Mouse (Mus musculus): ENCODE data around the gene Igsf9b. TPM values are rescaled to one million over a fixed set of nuclear protein-coding genes. Genes with fewer than 3 reads are reported as not detected.

The Igsf9b gene
- polyA plus RNA-seq, 1 experiment, result 2.6 TPM

DNA sequence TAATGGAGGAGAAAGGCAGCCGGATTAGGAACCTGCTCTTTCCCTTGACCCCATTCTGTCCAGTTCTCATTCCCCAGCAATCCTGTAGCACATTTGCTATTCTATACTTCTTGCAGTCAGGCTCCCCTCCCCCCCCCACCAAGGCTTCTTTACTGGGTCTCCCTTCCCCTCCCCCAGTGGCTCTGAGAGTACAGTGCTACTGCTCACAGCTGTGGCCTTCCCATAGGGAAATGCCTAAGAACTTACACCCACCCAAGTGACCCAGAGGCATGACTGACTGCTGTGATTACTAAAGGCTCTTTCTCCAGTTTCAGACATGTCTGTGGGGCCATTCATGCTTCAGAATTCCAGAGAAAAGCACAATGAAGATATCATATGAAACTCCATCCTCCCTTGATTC lies 20.0 kb upstream of the Igsf9b start:
- WGBS, result 77% methylated on average over 1 of the region's 1 CpGs
- TF ChIP-seq CTCF (IDR thresholded peaks at IDR 0.05; ENCODE audit: extremely low read depth, insufficient read length, insufficient replicate concordance, low read depth, low read length) (no peak), POLR2A (IDR thresholded peaks at IDR 0.05; ENCODE audit: low read depth, low read length) (no peak)
- no peak overlapping the region for H3K27ac ChIP-seq (ENCODE audit: insufficient read depth, low read depth, low read length)
- H3K27me3 ChIP-seq (ENCODE audit: control insufficient read depth, insufficient read depth, low read length), result no peaks in the 10 kb centered on the region
- no peak overlapping the region for H3K4me3 ChIP-seq (ENCODE audit: low read depth, low read length)
- H3K4me1 ChIP-seq (ENCODE audit: control insufficient read depth, insufficient read depth, insufficient read length, low read length), result no peaks in the 10 kb centered on the region
- no peaks in the 10 kb centered on the region for H3K36me3 ChIP-seq (ENCODE audit: control insufficient read depth, insufficient read depth, low read length)

- H3K4me1 ChIP-seq (ENCODE audit: control insufficient read depth, insufficient read depth, insufficient read length, low read length), result no peaks in the 10 kb centered on the region
- H3K4me3 ChIP-seq (ENCODE audit: low read depth, low read length), result no peak overlapping the region
- H3K27ac ChIP-seq (ENCODE audit: insufficient read depth, low read depth, low read length), result no peak overlapping the region
- no peaks in the 10 kb centered on the region for H3K36me3 ChIP-seq (ENCODE audit: control insufficient read depth, insufficient read depth, low read length)
- no peak for TF ChIP-seq POLR2A (IDR thresholded peaks at IDR 0.05; ENCODE audit: low read depth, low read length)
- TF ChIP-seq CTCF (IDR thresholded peaks at IDR 0.05; ENCODE audit: extremely low read depth, insufficient read length, insufficient replicate concordance, low read depth, low read length), result no peak
- 70% methylated on average over 4 of the region's 4 CpGs for WGBS
- no peaks in the 10 kb centered on the region for H3K27me3 ChIP-seq (ENCODE audit: control insufficient read depth, insufficient read depth, low read length)
Observed at GRCm38 (mm10) chr9:27280976-27281375, 18.0 kb upstream of the Igsf9b start.

GRCm38 (mm10) chr9:27285719-27286249 lies 13.2 kb upstream of the Igsf9b start:
- no peaks in the 10 kb centered on the region for H3K4me1 ChIP-seq (ENCODE audit: control insufficient read depth, insufficient read depth, insufficient read length, low read length)
- no peaks in the 10 kb centered on the region for H3K27me3 ChIP-seq (ENCODE audit: control insufficient read depth, insufficient read depth, low read length)
- H3K4me3 ChIP-seq (ENCODE audit: low read depth, low read length), result no peak overlapping the region
- TF ChIP-seq CTCF (IDR thresholded peaks at IDR 0.05; ENCODE audit: extremely low read depth, insufficient read length, insufficient replicate concordance, low read depth, low read length), result no peak
- TF ChIP-seq POLR2A (IDR thresholded peaks at IDR 0.05; ENCODE audit: low read depth, low read length), result no peak
- no peak overlapping the region for H3K27ac ChIP-seq (ENCODE audit: insufficient read depth, low read depth, low read length)
- no peaks in the 10 kb centered on the region for H3K36me3 ChIP-seq (ENCODE audit: control insufficient read depth, insufficient read depth, low read length)
- 53% methylated on average over 3 of the region's 3 CpGs for WGBS

DNA sequence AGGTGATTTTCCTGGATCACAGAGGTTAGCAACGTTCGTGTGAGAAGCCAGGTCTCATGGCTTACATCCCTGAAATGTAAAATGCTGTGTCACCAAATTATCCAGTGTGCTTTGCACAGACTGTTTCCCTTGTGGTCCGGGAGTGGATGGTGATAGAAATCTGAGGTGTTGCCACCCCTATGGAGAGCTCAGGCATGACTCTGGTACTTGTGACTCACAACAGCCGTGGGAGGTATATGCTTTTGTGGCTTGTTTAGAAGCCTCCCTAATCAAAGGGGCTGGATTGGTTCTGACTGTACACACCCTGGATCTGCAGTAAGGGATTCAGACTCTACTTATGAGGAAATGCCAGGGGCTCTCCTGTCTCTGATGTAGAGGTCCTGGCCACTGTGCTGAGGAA lies 12.7 kb upstream of the Igsf9b start:
- H3K36me3 ChIP-seq (ENCODE audit: control insufficient read depth, insufficient read depth, low read length), result no peaks in the 10 kb centered on the region
- H3K4me1 ChIP-seq (ENCODE audit: control insufficient read depth, insufficient read depth, insufficient read length, low read length), result no peaks in the 10 kb centered on the region
- no peaks in the 10 kb centered on the region for H3K27me3 ChIP-seq (ENCODE audit: control insufficient read depth, insufficient read depth, low read length)
- WGBS, result 65% methylated on average over 4 of the region's 4 CpGs
- TF ChIP-seq CTCF (IDR thresholded peaks at IDR 0.05; ENCODE audit: extremely low read depth, insufficient read length, insufficient replicate concordance, low read depth, low read length), result no peak
- TF ChIP-seq POLR2A (IDR thresholded peaks at IDR 0.05; ENCODE audit: low read depth, low read length), result no peak
- H3K4me3 ChIP-seq (ENCODE audit: low read depth, low read length), result no peak overlapping the region
- no peak overlapping the region for H3K27ac ChIP-seq (ENCODE audit: insufficient read depth, low read depth, low read length)

DNA sequence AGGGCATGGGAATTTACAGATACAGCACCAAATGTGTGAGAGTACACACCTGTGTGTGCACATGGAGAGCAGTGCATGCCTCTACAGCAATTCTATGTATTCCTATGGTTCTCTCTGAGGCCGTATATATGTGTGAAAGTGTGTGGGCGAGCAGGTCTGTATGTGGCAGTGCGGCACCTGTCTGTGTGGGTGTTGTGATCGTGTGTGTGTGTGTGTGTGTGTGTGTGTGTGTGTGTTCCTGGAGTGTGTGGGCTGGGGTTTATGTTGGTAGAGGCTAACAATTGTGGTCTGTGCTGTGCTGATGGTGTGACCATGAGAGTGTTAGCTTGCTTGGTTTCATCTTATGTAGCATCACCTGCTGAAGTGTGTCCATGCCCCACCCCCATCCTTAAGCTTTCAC lies 12.1 kb upstream of the Igsf9b start:
- Histone ChIP-seq H3K4me3 (ENCODE audit: low read depth, low read length) (no peak overlapping the region), H3K27ac (ENCODE audit: insufficient read depth, low read depth, low read length) (no peak overlapping the region), H3K4me1 (ENCODE audit: control insufficient read depth, insufficient read depth, insufficient read length, low read length) (no peaks in the 10 kb centered on the region), H3K27me3 (ENCODE audit: control insufficient read depth, insufficient read depth, low read length) (no peaks in the 10 kb centered on the region), H3K36me3 (ENCODE audit: control insufficient read depth, insufficient read depth, low read length) (no peaks in the 10 kb centered on the region)
- TF ChIP-seq CTCF (IDR thresholded peaks at IDR 0.05; ENCODE audit: extremely low read depth, insufficient read length, insufficient replicate concordance, low read depth, low read length) (no peak), POLR2A (IDR thresholded peaks at IDR 0.05; ENCODE audit: low read depth, low read length) (no peak)
- WGBS, result 81% methylated on average over 4 of the region's 4 CpGs

- WGBS, result 38% methylated on average over 5 of the region's 5 CpGs
- no peaks in the 10 kb centered on the region for H3K4me1 ChIP-seq (ENCODE audit: control insufficient read depth, insufficient read depth, insufficient read length, low read length)
- no peaks in the 10 kb centered on the region for H3K36me3 ChIP-seq (ENCODE audit: control insufficient read depth, insufficient read depth, low read length)
- H3K27me3 ChIP-seq (ENCODE audit: control insufficient read depth, insufficient read depth, low read length), result no peaks in the 10 kb centered on the region
- H3K4me3 ChIP-seq (ENCODE audit: low read depth, low read length), result no peak overlapping the region
- H3K27ac ChIP-seq (ENCODE audit: insufficient read depth, low read depth, low read length), result no peak overlapping the region
- TF ChIP-seq CTCF (IDR thresholded peaks at IDR 0.05; ENCODE audit: extremely low read depth, insufficient read length, insufficient replicate concordance, low read depth, low read length) (no peak), POLR2A (IDR thresholded peaks at IDR 0.05; ENCODE audit: low read depth, low read length) (no peak)
Observed at GRCm38 (mm10) chr9:27287419-27287818, 11.6 kb upstream of the Igsf9b start.

DNA sequence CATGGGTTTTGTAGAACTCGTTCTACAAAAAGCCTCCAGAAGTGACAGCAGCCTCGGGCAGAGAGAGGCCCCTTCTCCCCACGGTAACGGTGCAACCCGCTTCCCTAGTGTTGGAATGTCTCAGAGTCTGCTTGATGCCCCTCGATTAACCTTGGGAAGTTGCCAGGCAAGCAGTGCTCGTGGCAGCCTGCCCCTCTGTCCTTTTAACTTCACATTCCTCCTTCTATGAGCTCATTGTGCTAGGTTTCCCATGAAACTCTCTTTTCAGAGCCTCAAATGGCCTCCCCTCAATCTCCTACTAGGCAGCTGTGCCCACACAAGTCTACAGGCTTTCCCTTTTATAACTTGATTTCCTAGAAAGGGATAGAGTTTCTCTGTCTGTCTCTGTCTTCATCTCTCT lies 10.6 kb upstream of the Igsf9b start:
- Histone ChIP-seq H3K27ac (ENCODE audit: insufficient read depth, low read depth, low read length) (no peak overlapping the region), H3K27me3 (ENCODE audit: control insufficient read depth, insufficient read depth, low read length) (no peaks in the 10 kb centered on the region), H3K36me3 (ENCODE audit: control insufficient read depth, insufficient read depth, low read length) (no peaks in the 10 kb centered on the region), H3K4me1 (ENCODE audit: control insufficient read depth, insufficient read depth, insufficient read length, low read length) (no peaks in the 10 kb centered on the region), H3K4me3 (ENCODE audit: low read depth, low read length) (no peak overlapping the region)
- no peak for TF ChIP-seq POLR2A (IDR thresholded peaks at IDR 0.05; ENCODE audit: low read depth, low read length)
- TF ChIP-seq CTCF (IDR thresholded peaks at IDR 0.05; ENCODE audit: extremely low read depth, insufficient read length, insufficient replicate concordance, low read depth, low read length), result no peak
- 33% methylated on average over 7 of the region's 7 CpGs for WGBS
